Mouse (Mus musculus): ENCODE data around the gene Ift88.

DNA sequence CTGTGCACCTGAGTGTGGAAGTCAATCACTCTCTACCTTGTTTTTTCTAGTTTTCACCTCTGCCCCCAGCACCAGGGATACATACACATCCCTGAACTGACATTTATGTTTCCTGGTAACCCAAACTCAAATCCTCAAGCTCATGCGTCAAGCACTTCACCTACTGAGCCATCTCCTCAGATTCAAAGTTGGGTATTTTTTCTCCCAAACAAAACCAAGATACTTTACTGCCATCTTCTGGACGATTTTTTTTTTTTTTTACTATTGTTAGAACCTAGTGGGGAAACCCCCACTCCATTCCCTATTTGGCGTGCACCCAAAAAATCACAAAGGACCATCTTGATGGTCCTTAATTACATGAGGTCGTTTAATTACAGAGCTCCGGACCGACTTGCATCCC, 14.8 kb upstream of the Ift88 start:
- TF ChIP-seq FLI1 (IDR thresholded peaks at IDR 0.05; ENCODE audit: low read length) (no peak), GATA1 (IDR thresholded peaks at IDR 0.05; ENCODE audit: borderline replicate concordance, low read length) (no peak)

All from megakaryocyte, embryonic 14.5 days (primary cell).